In the genomic region with DNA sequence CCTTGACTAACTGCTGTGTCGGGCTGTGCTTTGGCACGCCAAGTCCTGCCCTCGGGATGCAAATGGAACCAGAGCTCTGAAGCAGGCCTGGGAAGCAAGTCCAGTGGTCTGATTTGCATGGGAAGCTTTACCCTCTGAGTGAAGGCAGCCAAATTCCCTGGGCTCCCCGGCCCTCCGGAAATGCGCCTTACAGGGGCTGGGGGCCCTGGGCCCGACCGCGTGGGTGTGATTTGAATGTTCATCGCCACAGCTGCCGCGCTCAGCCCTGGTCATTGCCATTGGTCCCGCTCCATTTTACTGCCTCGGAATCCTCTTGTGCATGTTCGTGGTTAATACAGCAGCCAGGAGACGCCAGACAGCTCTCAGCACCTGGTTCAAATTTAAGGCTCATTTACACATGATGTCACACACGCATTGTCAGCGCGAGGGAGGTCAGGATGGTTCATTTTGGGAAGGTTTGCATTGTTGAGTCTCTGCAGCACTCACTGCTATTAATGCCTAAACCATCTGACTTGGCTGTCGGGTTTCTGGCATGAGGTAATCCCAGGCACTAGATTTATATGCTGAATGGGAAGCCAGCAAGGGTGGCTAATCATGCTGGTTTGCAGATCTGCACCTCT, we compare ENCODE assay signal across 10 mouse cellular contexts.
A peak's percentile ranks its signal among the peaks of the same experiment; 100 is the strongest.
DNase-seq lines count a peak whose midpoint lies in the region; ATAC-seq lines count a peak whose summit lies in the region.
"Had no signal": no experiment of that assay in that cellular context is flagged by ENCODE, and none has a peak within 500 bp of the region (broad histone marks: within the 10 kb centered on the region; RNA-seq: fewer than 3 reads in every experiment).

No protein-coding gene starts in this region.

- DNase-seq in heart, adult 11 months: peak; percentile 84
- DNase-seq in heart, postnatal 36 days: no peak
- DNase-seq in 3T3-L1 (ENCODE audit: low read depth, low spot score): peak; percentile 92
- DNase-seq in hindlimb bud, embryonic 11.5 days (ENCODE audit: extremely low spot score, low read depth, low spot score): peak; percentile 83
- DNase-seq in urinary bladder, postnatal 25 days (ENCODE audit: low spot score): no peak
- DNase-seq: cerebellum, adult 18-20 months; spleen, adult 18-20 months had no signal

- H3K9me3 ChIP-seq in embryonic facial prominence, embryonic 15.5 days (replicated peaks): no peaks in the 10 kb centered on the region

- peak; percentile 91 for ATAC-seq in embryonic facial prominence, embryonic 15.5 days (ENCODE audit: insufficient number of reproducible peaks, low FRiP score, low TSS enrichment, low read depth)
- ATAC-seq in granulocyte monocyte progenitor cell, adult 5-6 weeks (replicated peaks; ENCODE audit: poor library complexity, severe bottlenecking): no peak
- no peak for ATAC-seq in monocyte, adult 5-6 weeks (replicated peaks; ENCODE audit: insufficient number of reproducible peaks, low FRiP score, low TSS enrichment, poor library complexity, severe bottlenecking)

- H3K4me1 ChIP-seq in embryonic facial prominence, embryonic 15.5 days: peaks cover 26% of the 10 kb centered on the region

- H3K36me3 ChIP-seq in embryonic facial prominence, embryonic 15.5 days: no peaks in the 10 kb centered on the region

- no peak overlapping the region for H3K9ac ChIP-seq in embryonic facial prominence, embryonic 15.5 days

- H3K4me2 ChIP-seq in embryonic facial prominence, embryonic 15.5 days (replicated peaks): peak overlapping the region; percentile 37

- WGBS in embryonic facial prominence, embryonic 15.5 days: 9% methylated on average over 20 of the region's 20 CpGs

- no peaks in the 10 kb centered on the region for H3K27me3 ChIP-seq in embryonic facial prominence, embryonic 15.5 days

- no peak overlapping the region for H3K4me3 ChIP-seq in embryonic facial prominence, embryonic 15.5 days (replicated peaks)

- intact Hi-C loops in heart, postnatal 36 days (cut with DNase I): no loop called here

- peak overlapping the region; percentile 83 for H3K27ac ChIP-seq in embryonic facial prominence, embryonic 15.5 days (replicated peaks)

Comparison
In these comparisons a context has a peak if more than half of its experiments do, and no peak if none do; other contexts are left out.
1. DNase-seq: peak in heart, adult 11 months (single experiment), 3T3-L1 (single experiment) and hindlimb bud, embryonic 11.5 days (single experiment); none in heart, postnatal 36 days (0 of 2) and urinary bladder, postnatal 25 days (single experiment).